Mouse (Mus musculus) C2C12 (cell line): ENCODE data around the gene Paqr4.

Experiments used
- CTCF ChIP-seq: IDR thresholded peaks from one replicate; pipeline ENCODE4 v1.5.1; 2011; ENCODE audit not compliant: control insufficient read depth, insufficient read depth, insufficient read length
- MYOD1 ChIP-seq: IDR thresholded peaks from one replicate; pipeline ENCODE4 v1.6.1; 2011; ENCODE audit warnings: low read depth; ENCODE audit not compliant: control insufficient read depth, insufficient read length
- MYOG ChIP-seq: IDR thresholded peaks from one replicate; pipeline ENCODE4 v1.6.1; 2011; ENCODE audit not compliant: control insufficient read depth, insufficient read length; ENCODE audit errors: extremely low read depth
- USF1 ChIP-seq: IDR thresholded peaks from one replicate; pipeline ENCODE4 v1.6.1; 2011; ENCODE audit warnings: low read depth, mild to moderate bottlenecking, control low read depth, moderate library complexity

DNA sequence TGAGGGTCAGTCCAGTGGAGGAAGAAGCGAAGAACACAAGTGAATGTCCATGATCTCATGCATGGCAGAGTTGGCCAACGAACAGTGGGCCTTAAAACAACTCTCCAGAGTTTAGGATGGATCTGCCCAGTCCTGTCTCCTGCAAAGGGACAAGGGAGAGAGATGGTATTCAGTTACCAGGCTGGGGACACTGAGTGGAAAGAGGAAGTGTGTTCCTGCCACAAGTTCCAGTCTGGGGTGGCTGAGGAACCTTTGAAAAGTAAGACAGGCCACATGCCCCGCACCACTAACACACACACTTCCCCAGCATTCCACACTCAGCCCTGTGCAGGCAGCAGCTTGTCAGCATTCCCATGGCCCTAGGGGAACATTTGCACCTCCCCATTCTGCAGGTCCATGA is 6.1 kb upstream of the Paqr4 start:
- no peak for TF ChIP-seq CTCF
- TF ChIP-seq MYOG: no peak
- no peak for TF ChIP-seq MYOD1
- no peak for TF ChIP-seq USF1
